Mouse (Mus musculus) adrenal gland, postnatal 10 days (tissue): ENCODE measurements at regions not wholly inside any gene's neighbourhood (a gene's known extent, or its start where the extent isn't known, plus 50 kb on each side); places are given as distances from the start of the nearest gene placed in this dataset.
"Not testable (repeated sequence)": the region's sequence is repeated elsewhere in the genome, so short reads cannot be mapped to it uniquely, and the experiment has no call there.

Experiments
- DNase-seq: peaks from one replicate; pipeline ENCODE4 v3.0.0; 2021; ENCODE audit warnings: mixed read lengths

- no peak for DNase-seq
These were observed 150.9 kb downstream of the Tpra1 start for GRCm38 (mm10) chr6:89052758-89053460.

DNA sequence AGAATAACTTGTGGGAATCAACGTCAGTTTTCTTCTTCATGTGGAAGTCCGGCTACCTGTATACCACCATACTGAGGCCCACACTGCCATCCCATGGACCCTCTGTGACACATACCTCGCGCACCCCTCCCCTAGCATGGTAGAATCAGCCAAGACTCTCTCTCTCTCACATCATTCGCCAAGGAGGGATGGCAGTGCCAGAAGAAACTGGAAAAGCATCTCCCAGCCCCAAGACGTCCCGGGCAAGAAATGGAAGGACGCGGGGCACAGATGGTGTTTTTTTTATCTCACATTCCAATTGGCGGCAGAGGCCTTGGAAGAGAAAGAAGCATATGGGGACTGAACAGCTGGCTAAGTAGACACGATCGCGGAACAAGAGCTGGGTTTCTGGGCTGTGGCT, 152.0 kb downstream of the Tpra1 start:
- DNase-seq: no peak

- DNase-seq: no peak
These were observed 157.5 kb downstream of the Tpra1 start for GRCm38 (mm10) chr6:89059431-89059975.

DNA sequence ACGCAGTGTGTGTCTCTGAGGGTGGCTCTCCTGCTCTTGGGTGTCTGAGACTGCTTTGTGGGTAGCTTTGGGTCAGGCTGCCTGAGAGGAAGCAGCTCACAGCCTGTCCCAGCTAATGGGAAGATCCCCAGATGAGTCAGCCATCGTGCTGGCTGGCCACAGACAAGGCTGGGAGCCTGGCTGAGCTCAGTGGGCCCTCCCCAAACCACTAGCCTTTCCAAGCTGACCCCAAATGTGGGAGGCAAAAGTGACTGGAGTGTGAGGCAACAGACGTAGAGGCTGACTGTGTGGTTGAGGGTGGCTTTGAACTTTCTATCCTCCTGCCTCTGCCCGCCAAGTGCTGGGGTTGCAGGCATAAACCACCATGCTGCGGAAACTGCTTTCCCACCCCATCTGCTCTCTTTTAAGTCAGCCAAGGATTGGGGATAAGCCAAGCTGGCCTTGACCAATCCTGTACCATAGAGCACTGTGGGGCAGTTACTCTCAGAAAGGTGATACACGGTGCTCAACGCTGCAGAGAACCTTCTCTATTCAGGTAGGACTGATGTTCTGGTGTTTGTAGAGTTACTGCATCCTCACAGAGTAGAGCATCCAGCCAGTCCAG, 163.0 kb downstream of the Tpra1 start:
- DNase-seq: no peak

DNA sequence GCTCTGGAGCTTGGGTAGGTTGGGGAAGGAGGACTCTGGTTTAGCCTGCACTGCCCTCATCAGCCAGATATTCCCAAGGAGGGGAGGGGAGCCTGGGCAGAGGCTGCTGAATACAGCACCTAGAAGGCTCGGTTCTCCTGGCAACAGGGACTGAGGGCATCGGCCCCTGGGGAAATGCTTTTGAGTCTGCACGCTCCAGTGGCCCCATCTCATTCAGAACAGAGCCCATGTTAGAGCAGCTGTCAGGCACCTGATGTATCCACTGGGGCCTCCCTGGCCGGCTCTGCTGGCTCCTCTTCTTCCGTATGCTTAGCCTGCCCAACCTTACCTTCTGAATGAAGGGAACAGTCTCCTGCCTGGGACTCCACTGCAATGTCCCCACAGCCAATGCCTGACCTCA, 164.5 kb downstream of the Tpra1 start:
- no peak for DNase-seq

DNA sequence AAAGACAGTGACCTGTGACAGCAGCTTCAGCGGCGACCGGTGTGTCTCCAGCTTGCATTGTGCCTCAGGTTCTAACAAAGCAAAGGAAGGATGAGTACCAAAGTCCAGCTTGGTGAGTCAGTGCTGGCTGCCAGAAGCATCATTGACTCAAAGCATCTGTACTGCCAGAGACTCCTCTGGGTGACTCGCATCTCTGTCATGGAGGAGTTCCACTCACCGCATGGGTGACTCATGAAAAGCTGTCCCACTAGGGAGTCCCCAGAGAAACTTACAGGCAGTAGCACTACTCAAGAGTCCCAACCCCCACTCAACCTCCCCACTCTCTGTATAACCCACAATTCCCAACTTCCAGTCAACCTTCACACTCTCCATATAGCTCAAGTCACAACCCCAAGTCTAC, 166.2 kb downstream of the Tpra1 start:
- DNase-seq: no peak

GRCm38 (mm10) chr6:89069108-89069507, 167.1 kb downstream of the Tpra1 start:
- DNase-seq: no peak

GRCm38 (mm10) chr6:89070011-89070410, 168.0 kb downstream of the Tpra1 start:
- peak; percentile 89 for DNase-seq

GRCm38 (mm10) chr6:89071766-89072165, 169.7 kb downstream of the Tpra1 start:
- DNase-seq: no peak

DNA sequence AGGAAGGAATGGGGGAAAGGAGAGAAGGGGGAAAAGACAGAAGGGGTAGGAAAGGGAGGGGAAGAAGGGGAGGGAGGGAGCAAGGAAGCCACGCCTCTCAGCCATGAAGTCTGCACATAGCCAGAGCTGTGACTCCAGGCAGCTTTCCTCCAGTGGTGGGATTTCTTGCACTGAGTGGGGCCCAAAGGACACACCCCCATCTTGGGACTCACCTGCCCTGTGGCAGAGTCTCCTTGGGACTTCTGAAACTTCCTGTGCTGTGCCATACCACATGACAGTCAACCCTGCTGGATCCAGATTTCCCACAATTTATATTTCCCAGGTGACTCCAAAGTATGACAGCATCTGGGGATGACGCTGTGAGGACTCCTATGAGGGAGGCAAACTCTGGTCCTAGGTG, 170.5 kb downstream of the Tpra1 start:
- no peak for DNase-seq

DNA sequence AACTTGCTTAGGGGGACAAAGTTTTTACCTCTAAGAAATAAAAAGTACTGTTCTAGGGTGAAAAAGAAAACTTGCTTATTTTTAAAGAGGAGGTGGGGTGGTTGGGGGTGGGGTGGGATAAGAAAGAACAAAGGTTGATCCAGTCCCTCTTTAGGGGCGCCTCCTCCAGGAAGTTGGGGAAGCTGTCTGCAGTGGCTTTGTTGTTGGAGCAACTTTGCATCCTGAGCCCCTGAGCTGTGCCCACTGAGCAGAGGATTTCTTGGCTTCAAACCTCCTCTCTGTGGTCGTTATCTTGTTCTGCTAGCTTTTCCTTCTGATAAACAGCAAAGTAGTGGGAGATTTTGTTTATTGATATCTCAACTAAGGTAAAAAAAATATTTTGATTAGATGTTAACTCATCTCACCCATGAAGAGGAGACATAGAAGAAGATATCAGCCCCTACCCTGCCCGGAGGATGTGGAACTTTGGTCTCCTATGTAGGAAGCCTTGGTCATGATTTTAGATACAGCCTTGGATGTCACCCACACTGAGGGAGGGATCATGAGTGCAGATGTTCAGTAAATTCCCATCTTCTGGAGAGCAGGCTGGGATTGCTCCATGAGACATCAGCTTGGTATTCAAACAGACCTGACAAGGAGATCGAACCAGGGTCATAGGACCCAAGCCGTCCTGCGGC, 179.7 kb downstream of the Tpra1 start:
- DNase-seq: no peak

DNA sequence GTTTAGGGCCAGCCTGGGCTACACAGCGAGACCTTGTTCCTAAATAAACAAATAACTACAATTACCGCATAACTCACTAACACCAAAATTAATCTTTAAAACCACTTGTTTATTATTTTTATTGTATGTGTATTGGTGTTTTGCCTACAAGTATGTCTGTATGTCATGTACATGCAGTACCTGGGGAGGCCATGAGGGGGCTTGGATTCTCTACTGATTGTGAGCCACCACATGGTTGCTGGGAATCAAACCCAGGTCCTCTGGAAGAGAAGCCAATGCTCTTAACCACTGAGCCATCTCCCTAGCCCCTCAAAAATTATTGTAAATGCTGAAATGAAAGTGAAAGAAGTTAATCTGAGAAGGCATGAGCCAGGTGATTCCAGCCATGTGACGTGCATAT, 182.4 kb downstream of the Tpra1 start:
- no peak for DNase-seq

DNA sequence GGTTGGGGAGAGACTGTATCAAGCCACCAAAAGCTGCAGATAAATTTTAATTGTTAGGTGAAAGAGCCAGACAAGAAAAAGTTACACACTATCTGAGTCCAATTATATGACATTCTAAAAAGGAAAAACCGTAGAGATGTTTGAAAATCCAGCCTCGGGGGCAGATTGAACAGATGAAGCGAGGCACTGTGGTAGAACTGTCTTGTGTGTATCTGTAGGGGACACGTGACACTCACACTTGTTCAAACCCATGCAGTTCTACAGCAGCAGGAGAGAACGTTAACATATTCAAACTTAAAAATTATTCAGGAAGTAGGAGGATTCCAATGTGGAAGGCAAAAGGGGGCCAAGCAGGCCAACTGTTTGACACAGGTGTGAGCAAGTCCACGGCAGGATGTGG, 183.1 kb downstream of the Tpra1 start:
- DNase-seq: no peak

DNA sequence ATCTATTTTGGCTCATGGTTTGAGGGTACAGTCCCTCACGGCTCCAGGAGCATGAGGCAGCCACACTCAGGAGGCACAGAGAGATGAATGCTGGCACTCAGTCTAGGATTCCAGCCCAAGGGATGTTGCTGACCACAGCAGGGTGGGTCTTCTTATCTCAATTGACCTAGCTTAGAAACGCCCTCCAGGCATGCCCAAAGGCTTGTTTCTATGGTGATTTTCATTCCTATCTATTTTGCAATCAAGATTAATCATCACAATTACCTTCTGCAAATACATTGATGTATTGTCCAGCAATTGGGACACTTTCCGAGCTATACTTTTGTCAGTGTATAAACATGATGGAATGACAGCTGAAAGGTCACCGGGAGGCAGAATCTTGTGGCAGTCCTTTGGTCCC, 185.6 kb downstream of the Tpra1 start:
- DNase-seq: no peak

- no peak for DNase-seq
These were observed 188.0 kb downstream of the Tpra1 start for GRCm38 (mm10) chr6:89090096-89090495.

DNA sequence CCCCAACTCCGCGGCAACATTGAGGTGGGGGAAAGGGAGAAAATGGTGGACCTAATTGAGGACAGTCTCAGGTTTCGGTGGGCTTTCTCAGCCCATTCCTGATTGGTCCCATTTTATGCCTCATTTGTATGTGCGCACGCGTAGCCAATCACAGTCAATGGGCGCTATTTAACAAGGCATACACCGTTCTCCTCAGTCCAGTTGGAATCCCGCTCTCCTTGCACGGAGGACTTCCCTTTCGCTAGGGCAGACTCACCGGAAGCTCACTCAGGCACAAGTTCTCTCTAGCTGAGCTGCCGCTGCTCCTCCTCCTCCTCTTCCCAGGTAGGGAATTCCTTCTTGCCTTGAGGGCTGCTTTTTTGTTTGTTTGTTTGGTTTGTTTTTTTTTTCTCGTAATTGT, 193.9 kb downstream of the Tpra1 start:
- DNase-seq: no peak

GRCm38 (mm10) chr6:89097531-89097930, 195.5 kb downstream of the Tpra1 start:
- DNase-seq: peak; percentile 42

- peak; percentile 76 for DNase-seq
These were observed 217.2 kb downstream of the Tpra1 start for GRCm38 (mm10) chr6:89119241-89119640.

- DNase-seq: no peak
These were observed 219.1 kb downstream of the Tpra1 start for GRCm38 (mm10) chr6:89121023-89121745.

GRCm38 (mm10) chr6:89121746-89122070, 219.7 kb downstream of the Tpra1 start:
- DNase-seq: no peak

- DNase-seq: no peak
These were observed 223.9 kb downstream of the Tpra1 start for GRCm38 (mm10) chr6:89125916-89126315.

- not testable (repeated sequence) for DNase-seq
These were observed 226.1 kb downstream of the Tpra1 start for GRCm38 (mm10) chr6:89128141-89128540.

DNA sequence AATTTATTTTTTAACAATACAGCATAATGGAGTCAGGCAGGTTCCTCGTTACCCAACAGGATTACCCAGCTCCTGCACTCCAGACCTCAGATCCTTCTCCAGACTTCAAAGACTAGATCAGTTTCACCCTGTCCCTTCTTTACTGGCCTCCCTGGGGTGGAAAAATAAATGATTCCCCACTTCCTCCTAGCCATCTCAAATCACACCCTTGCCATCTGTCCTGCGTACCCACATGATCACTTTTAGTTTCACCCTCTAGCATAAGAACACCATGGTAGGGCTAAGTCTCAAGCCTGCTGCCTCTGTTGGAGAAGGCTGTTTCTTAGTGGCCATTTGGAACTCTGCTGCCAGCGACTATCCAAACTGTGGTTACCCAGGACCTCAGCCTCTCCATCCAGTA, 222.0 kb downstream of the Plxna1 start:
- no peak for DNase-seq
